Mouse (Mus musculus): Measurements from ENCODE around the gene Gm11096. TPM values are rescaled to one million over a fixed set of nuclear protein-coding genes. Genes with fewer than 3 reads are reported as not detected.

Gm11096 gene
- not detected in 2 replicates for total RNA-seq (2017)

DNA sequence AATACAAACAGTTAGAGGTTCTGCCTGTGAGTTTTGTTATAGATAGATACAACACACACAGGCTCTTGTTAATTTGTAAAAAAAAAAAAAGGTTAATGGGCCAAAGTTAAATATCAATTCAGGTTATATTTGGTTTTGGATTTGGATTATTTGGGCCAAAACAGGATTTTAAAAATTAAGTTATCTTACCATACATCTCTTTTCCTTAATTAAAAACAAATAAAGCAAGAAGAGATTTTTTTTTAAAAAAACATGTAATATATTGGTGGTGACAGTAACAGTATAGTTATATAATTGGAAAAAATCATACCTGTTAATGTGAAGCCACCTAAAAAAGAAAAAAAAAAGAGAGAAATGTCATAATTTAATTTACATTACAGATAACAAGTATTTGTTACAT is at the start of gene Gm11096:
Gene Gm11096, plus strand, starts transcription at position 301 of the 400 bp plus-strand sequence.
- ATAC-seq (replicated peaks; ENCODE audit: low read depth, poor library complexity, severe bottlenecking) = no peak

DNA sequence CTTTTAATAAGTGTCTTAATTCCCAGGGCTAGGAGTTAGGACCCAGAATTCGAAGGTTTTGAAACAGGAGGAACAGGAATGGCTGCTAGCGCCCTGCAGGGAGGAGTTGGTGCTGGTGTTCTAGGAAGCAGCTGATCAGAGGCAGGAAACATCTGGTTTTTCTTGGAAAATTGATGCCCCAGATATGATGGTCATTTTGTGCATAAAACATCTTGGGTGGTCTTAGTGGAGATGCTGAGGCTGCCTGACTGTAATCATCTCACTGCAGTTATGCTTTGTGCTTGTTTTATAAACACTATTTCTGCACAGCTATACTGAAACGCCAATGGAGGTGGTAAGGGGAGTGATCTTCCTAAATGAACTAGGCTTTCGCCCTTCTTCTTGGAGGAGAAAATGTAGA is 48.5 kb upstream of the Gm11096 start:
- no peak for ATAC-seq (replicated peaks; ENCODE audit: low read depth, poor library complexity, severe bottlenecking)

DNA sequence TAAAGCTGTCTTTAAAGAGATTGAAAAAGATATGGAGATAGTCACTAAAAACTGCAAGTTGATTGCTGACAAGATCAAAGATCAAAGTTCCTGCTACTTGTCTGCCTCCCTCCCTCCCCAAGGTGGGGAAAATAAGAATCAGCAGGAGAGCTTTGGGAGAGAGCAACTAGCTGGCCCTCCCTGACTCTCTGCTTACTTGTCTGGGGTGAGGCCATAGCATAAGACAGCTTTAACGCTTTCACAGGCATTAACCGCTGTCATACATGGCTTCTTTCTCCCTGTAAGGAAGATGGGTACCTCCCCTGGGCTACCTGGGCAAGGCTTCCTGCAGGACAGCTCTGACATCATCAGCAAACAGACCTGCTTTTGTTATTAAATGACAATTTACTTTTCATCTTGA is 47.4 kb upstream of the Gm11096 start:
- no peak for ATAC-seq (replicated peaks; ENCODE audit: low read depth, poor library complexity, severe bottlenecking)

DNA sequence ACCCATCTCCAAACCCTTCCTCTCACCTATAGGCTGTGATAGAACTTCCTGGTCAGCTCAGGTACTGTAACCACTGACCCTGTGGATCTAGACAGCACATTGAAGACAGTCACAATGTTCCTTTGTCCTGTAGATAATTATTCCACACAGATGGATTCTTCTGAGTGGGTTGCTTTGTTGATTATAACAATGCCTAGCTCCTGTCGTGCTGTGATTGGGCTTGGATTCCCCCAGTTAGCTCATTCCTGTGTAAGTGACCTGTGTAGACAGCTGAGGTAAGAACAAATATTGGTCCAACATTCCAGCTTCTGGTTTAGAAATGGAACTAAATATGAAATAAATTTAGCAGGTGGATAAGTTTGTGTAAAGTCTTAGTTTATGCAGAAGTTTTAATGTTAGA is 44.1 kb upstream of the Gm11096 start:
- ATAC-seq (replicated peaks; ENCODE audit: low read depth, poor library complexity, severe bottlenecking) = no peak

DNA sequence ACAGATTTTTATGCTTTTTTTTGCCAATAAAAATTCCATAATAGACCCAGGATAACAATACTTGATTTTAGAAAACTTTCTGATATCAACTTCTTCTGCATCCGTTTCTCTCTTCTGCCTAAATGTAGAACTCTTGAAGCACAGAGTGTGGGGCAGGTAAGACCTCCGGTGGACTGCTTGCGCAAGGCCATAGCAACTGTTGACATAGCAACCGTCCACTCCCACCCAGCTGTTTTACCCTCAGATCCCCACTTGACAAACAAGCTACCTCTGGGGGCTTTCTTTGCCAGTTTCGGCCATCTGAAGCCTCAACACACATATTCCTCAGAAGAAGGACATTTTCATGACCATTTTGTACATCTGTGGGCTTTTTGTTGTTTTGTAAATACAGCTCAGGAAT is 41.2 kb upstream of the Gm11096 start:
- no peak for ATAC-seq (replicated peaks; ENCODE audit: low read depth, poor library complexity, severe bottlenecking)

DNA sequence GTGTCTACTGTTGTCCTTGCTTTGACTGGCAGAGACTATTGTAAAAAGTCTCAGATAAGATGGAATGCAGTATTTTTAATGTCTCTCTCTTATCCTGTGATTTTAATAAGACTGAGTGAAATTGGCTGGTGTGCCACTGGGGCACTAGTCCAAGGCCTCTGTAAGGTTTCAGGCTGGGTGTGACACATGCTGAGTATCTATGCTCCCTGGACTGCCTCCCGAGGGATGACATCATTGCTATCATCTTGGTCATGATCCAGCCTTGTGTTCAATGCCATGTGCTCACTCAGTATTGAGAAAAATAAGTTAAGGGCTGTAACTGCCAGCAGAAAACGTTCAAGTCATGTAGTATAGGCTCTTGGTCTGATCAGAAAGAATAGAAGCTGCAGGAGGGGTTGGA is 38.9 kb upstream of the Gm11096 start:
- no peak for ATAC-seq (replicated peaks; ENCODE audit: low read depth, poor library complexity, severe bottlenecking)

DNA sequence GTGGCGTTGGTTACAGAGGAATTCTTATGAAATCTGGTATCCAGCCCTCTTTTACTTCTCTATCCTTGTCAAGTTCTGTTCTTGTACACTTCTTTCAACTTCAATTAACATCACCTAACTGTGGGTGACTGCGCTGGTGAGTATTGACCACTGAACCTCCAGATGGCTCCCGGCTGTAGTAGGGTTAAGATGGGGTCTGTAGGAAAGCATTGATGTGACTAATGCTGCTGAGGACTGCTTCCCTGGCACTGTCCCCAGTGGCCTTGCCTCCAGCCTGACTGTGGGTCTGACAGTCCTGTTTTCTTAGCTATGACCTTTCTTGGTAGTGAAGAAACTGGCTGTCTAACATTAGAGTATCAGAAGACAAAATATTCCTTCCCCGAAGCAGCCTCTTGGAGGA is 38.4 kb upstream of the Gm11096 start:
- no peak for ATAC-seq (replicated peaks; ENCODE audit: low read depth, poor library complexity, severe bottlenecking)

DNA sequence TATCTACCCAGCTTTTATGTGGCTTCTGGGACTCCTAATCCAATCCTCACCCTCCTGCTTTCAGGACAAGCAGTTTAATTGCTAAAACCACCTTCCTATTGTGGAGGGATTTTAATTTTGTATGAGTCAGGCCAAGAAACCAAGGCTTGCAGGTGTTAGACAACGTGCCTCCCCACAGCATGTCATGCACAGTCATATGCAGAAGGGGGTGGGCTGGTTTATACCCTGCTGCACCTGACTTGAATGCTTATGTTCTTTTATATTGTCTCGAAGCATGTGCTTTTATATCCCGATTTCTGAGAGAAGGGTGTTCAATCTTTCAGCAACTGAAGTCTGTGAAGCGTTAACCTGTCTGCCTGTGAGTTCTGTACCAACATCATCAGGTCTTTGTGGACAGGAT is 37.3 kb upstream of the Gm11096 start:
- ATAC-seq (replicated peaks; ENCODE audit: low read depth, poor library complexity, severe bottlenecking) = no peak

DNA sequence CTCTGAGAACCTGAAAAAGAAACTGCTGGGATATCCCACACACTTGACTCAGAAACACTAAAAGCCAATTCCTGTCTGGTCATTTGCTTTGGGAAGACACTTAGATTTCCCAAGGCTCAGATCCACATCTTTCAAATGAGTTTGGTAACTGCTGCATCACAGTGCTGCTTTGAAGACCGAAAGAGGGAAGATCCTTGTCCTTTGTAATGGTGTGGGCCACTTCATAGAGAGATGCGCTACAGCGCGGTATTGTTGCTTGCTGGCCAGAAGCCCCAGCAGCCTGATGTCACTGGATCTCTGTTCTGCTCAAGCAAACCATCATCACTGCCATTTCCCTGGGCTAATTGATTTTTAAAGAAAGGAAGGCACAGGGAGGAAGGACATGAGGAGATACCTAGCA is 28.8 kb upstream of the Gm11096 start:
- no peak for ATAC-seq (replicated peaks; ENCODE audit: low read depth, poor library complexity, severe bottlenecking)

DNA sequence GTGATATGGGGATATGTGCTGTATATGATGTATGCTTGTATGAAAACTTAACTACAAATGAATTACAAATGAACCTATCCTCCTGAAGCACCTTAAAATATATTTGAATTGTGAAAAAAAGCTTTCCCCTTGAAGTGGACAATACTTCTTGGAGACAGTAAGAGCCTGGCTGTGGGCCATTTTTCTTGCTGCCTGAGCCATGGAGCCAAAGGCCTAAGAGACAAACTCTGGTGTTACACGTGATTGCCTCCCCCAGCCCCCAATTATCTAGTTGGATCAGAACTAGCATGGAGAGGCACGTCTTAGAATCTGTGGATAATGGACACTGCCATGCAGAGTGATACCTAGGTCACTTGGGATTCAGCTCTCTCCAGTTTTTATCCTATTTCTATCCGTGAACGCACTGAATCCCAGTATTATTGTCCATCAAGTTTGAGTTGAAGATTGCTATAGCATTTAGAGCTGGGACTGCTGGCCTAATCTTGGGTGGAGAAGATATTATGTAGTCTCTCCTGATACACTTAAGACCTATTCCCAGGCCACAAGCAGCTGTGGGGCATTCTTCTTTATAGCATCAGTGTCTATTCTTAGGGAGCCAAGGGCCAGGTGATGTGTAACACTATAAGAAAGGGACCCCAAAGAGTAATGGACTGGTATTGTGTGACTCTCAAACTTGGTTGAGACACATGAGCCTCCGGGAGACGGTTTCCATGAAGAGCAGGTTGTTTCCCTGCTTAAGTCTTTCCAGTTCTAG is 25.0 kb upstream of the Gm11096 start:
- ATAC-seq (replicated peaks; ENCODE audit: low read depth, poor library complexity, severe bottlenecking) = no peak

DNA sequence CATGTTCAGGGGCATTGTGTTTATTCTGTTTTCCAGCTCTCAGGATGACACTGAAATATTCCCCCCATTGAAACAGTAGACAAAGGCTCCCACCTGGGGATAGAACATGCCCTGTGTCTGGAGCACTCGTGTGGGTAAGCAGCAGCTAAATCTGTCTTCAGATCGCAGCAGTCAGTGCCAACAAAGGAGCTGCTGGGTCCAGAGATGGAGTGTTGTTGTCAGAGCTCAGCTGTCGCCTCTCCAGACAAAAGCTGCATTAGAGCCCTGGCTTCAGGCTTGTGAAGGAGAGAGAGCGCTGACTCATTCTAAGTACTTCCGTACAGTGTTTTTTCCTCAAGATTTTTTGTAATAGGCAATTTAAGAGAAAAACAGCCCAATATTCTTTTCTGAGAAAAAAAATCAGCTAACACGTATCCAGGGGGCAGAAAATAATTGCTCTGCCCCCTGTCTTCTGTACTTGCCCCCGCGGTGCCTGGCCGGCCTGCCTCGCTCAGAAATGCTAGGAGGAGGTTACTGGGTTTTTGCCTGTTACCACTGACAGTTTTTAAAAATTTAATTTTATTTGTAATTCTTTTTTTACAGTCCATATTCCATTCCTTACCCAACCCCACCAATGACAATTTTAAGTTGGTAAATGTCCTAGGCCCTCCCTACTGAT is 21.6 kb upstream of the Gm11096 start:
- peak; percentile 40; the same call in 1 of the 2 replicates for ATAC-seq (replicated peaks; ENCODE audit: low read depth, poor library complexity, severe bottlenecking)

DNA sequence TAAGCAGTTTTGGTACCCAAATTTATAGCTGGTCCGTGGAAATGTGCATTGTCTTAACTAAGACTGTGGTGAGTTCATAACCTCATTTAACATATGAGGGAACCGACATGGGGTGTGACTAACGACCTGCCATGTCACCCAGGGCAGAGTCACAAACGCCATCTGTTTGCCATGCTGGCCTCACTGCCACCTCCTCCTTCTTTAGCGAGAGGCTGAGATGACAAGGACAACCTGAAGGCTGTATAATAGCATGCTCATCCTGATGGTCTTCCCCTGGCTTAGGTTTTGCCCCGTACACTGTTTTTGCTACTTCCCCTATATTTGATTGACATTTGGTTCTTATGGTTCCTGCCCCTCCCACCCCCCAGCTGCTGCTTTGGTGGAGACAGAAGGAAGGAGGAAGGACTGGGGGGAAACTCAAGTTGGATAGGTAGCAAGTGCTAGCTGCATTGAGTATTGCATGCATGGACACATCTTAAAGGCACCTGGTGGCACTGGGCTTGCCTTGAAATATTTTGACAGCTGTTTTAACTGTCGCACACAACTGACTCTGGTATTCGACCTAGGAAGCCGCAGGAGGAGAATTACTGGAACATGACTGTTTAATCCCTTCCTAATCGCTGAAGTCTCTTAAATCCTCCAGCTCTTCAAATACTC is 17.2 kb upstream of the Gm11096 start:
- peak; percentile 96 for ATAC-seq (replicated peaks; ENCODE audit: low read depth, poor library complexity, severe bottlenecking)

DNA sequence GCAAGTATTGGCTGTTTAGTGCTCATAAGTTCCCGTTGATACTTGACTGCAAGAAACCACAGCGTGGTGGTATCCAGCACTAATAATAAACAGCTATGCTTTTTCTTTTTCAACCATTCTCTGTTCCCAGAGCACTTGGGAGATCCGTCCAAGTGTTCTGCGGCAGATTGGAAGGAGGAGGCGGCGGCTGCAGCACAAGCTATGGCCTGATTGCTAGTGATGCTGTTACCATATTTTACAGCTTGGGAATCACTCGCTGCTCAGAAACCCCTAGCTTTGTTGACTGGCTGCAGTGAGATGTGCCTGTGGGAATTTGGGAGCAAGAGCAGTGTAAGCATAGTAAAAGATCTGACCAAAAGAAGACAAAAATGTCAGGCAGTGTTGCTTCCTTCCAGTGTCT is 14.3 kb upstream of the Gm11096 start:
- ATAC-seq (replicated peaks; ENCODE audit: low read depth, poor library complexity, severe bottlenecking) = no peak

DNA sequence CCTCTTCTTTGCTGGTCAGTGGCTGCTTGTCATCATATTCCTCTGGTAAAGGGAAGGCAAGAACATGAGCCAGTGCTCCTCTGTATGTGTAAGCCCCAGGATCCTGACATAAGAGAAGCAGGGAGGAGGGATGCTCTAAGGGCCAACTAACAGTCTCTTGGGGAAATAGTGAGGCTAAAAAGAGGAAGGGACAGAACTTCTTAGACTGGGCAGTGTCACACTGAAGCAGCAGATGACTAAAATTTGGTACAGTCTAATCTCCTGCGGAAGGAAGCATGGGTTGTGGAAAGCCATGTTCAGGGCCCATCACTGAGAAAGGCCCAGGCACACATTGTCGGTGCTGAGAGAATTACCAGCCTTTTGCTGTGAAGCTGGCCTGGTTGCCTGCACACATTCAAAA is 8.8 kb upstream of the Gm11096 start:
- ATAC-seq (replicated peaks; ENCODE audit: low read depth, poor library complexity, severe bottlenecking) = peak; percentile 80

DNA sequence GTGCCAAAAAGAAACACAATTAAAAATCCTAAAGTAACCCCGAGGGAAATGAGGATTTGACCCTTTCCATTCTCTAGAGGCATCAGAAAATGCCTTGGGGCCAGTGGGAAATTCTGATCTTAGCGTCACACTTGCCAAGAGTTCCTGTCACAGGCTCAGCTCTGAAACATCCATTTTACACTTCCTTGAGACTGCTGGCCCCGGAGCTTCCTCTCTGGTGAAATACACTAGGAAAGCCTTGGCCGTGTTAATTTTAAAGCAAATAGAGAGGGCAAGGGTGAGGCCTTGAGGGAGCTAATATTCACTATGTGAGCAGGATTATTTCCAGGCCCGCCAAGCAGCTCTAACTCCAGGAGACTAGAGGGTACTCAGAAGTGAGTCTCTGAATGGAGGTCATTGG is 8.4 kb upstream of the Gm11096 start:
- no peak for ATAC-seq (replicated peaks; ENCODE audit: low read depth, poor library complexity, severe bottlenecking)

DNA sequence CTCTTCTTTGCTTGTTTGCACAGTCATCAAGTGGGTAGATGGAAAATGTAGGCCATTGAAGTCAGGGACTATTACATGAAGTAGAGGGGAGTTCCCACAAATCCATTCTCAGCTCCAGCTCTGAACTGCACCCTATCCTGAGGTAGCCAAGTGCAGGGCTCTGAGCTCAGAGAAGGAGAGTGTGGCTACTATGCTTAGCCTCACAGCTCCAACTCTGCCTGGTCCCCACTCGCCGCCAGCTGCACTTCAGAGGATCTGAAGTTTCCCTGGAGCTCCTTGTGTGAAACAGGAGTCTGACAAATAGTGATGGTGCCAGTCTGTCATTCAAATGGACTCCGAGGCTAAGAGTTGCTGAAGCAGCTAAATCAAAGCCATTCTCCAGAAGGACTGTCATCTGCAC is 13.7 kb downstream of the Gm11096 start:
- ATAC-seq (replicated peaks; ENCODE audit: low read depth, poor library complexity, severe bottlenecking) = no peak

DNA sequence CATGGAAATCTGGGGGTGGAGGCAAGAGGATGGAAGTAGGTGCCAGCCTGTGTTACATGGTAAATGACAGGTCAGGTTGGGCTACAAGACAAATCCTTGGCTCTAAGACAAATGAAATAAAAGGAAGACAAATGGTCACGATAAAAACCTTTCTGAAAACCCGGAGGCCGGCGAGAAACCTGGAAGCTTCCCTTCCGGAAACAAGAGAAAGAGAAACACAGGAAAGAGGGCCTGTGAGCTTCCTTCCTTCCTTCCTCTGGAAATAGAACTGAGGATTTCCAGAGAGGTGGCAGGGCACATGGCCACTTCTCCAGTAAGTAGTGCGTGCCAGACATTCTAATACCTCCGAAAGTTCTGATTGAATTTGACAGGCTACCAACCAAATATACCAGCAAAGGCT is 14.4 kb downstream of the Gm11096 start:
- ATAC-seq (replicated peaks; ENCODE audit: low read depth, poor library complexity, severe bottlenecking) = no peak

DNA sequence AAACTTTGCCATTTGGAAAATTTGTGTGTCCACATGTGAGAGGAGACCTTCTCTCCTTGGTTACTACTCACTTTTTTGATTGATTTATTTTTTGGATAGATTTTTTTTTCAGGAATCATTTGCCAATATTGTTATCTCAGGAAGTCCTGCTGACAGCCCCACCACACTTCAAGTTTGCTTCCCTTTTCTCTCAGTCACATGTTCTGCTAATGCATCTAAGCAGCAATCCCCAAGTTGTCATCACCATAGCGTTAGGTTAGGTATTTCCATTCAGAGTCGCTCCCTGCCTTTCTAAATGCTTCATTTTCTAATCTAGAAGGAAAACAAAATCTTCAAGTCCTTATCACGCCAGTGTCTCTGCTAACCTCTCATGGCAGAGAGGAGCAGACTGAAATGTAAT is 17.8 kb downstream of the Gm11096 start:
- ATAC-seq (replicated peaks; ENCODE audit: low read depth, poor library complexity, severe bottlenecking) = peak; percentile 79

DNA sequence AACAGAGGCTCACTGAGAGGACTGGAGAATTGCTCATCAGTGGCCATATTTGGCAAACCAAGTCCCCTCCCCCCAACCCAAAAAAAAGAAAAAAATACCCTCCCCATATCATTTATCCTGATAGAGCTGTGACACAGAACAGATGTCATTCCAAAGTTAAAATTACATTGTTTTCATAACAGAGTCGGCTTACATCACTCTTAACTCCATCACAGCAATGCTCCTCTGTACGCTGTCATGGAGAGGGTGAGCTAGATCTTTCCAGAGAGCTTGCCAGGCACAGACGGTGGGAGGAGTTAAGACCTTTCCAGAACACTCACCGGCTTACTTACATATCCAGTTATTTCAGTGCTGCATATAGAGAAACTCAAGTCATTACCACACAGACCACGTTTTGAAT is 27.4 kb downstream of the Gm11096 start:
- no peak for ATAC-seq (replicated peaks; ENCODE audit: low read depth, poor library complexity, severe bottlenecking)

DNA sequence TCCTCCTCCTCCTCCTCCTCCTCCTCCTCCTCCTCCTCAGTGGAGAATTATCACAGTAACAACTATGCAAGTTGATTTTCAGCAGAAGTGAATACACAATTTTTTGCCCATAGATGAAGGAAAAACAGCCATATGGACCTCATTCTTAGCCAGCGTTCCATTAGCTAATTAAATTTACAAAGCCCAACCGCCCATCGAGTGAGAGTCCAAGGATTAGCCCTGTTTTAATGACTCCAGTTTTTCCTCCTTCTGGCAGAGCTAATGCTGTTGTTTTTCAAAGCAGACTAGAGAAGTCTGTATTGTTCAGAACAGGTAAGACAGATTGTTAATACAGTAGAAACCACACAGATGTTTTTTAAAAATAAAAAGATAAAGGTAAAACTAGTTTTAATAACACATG is 31.8 kb downstream of the Gm11096 start:
- ATAC-seq (replicated peaks; ENCODE audit: low read depth, poor library complexity, severe bottlenecking) = no peak

DNA sequence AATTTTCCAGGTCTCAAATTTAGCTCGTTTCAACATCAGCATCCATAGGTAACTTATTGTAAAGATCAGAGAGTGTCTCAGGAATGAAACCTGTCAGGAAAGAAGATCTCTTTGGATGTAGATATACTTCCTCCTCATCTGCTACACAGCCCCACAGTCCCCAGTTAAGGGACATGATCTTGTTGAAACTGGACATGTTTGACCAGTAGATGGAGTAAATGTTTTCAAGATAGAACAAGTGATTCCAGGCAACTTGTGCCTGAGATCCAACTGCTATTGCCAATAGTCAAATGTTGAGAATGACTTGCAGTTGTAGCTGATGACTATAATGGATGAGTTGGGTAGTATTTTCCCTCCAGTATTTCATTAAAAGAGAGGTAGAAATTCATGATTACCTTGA is 35.9 kb downstream of the Gm11096 start:
- no peak for ATAC-seq (replicated peaks; ENCODE audit: low read depth, poor library complexity, severe bottlenecking)

Data from common myeloid progenitor, adult 5-6 weeks (primary cell).